Mouse (Mus musculus) intestine, postnatal 0 days (tissue): ENCODE data around the gene Tmem170b. TPM values are rescaled to one million over a fixed set of nuclear protein-coding genes. Genes with fewer than 3 reads are reported as not detected.

Experiments used
- ATAC-seq: fragments of 200-750 bp; cut with Nextera tagmentation; 2 replicates; pipeline ENCODE4 v1.8.0; 2017; ENCODE audit warnings: mild to moderate bottlenecking, moderate TSS enrichment, moderate library complexity
- H3K27ac ChIP-seq: fragments of 300-500 bp; sonication (generic); 2 replicates; pipeline ENCODE4 v1.5.1; 2014; ENCODE audit warnings: mild to moderate bottlenecking, low read depth, low read length, moderate library complexity
- H3K27me3 ChIP-seq: fragments of 300-500 bp; sonication (generic); replicated peaks from 2 replicates; pipeline ENCODE4 v1.6.1; 2014; ENCODE audit warnings: low read length, mixed read lengths; ENCODE audit not compliant: control insufficient read depth, insufficient read depth
- H3K36me3 ChIP-seq: fragments of 300-500 bp; sonication (generic); 2 replicates; pipeline ENCODE4 v1.6.1; 2014; ENCODE audit warnings: mild to moderate bottlenecking, moderate library complexity; ENCODE audit not compliant: control insufficient read depth, insufficient read depth
- H3K4me1 ChIP-seq: fragments of 300-500 bp; sonication (generic); replicated peaks from 2 replicates; pipeline ENCODE4 v1.6.1; 2014; ENCODE audit warnings: antibody characterized with exemption, low read length, mixed read lengths; ENCODE audit not compliant: control insufficient read depth, insufficient read depth
- H3K4me2 ChIP-seq: fragments of 300-500 bp; sonication (generic); replicated peaks from 2 replicates; pipeline ENCODE4 v1.6.1; 2014; ENCODE audit warnings: low read depth, mild to moderate bottlenecking, moderate library complexity
- H3K4me3 ChIP-seq: fragments of 300-500 bp; sonication (generic); 2 replicates; pipeline ENCODE4 v1.5.1; 2014; ENCODE audit warnings: low read depth, low read length
- H3K9ac ChIP-seq: fragments of 300-500 bp; sonication (generic); 2 replicates; pipeline ENCODE4 v1.6.1; 2014; ENCODE audit warnings: mild to moderate bottlenecking, low read depth, low read length
- H3K9me3 ChIP-seq: fragments of 300-500 bp; sonication (generic); 2 replicates; pipeline ENCODE4 v1.6.1; 2016; ENCODE audit warnings: mixed run types; ENCODE audit not compliant: control insufficient read depth
- CTCF ChIP-seq: sonication (generic); IDR thresholded peaks from 2 replicates; pipeline ENCODE4 v1.5.1; 2016; ENCODE audit warnings: low read depth, mild to moderate bottlenecking, control low read depth, antibody characterized with exemption, moderate library complexity
- WGBS: fragments of 180-500 bp; shearing (Covaris S2); extraction: QIAGEN DNeasy Blood & Tissue Kit; methylation state at CpG from one replicate; pipeline ENCODE4 v1.1.7; 2014; 5-methylcytosine and 5-hydroxymethylcytosine counted together
- polyA plus RNA-seq: library from polyadenylated mRNA; unstranded; fragments of >200 nt; fragmentation: Nextera tagmentation; extraction: Ambion mirVana; gene quantifications from 2 replicates; pipeline ENCODE4 v1.2.1, GENCODE M21; 2015

The Tmem170b gene
- polyA plus RNA-seq, 1 experiment from 2014 or later: 7.7 TPM

- no peak overlapping the region for H3K27ac ChIP-seq
- 0 out of 2 replicates have a peak, but pooled peaks cover 7% of the 10 kb centered on the region for H3K4me1 ChIP-seq
- no peak overlapping the region for H3K4me2 ChIP-seq
- H3K9ac ChIP-seq: no peak overlapping the region
- H3K27me3 ChIP-seq: no peaks in the 10 kb centered on the region
- H3K9me3 ChIP-seq: no peaks in the 10 kb centered on the region
- no peak for ATAC-seq
- TF ChIP-seq CTCF: no peak
- 50% methylated on average over 5 of the region's 5 CpGs for WGBS
- no peaks in the 10 kb centered on the region for H3K36me3 ChIP-seq
- H3K4me3 ChIP-seq: no peak overlapping the region
Measured at GRCm38 (mm10) chr13:41689598-41690045, 83.9 kb downstream of the Tmem170b start.

Other genes with a start within 250 kb of the Tmem170b start
- 17.6 and 18.9 TPM in 2 replicates for gene Nedd9, start 118.5 kb upstream of the Tmem170b start, polyA plus RNA-seq
- gene Adtrp, start 241.8 kb downstream of the Tmem170b start, polyA plus RNA-seq: 110 and 132 TPM in 2 replicates